Mouse (Mus musculus) cerebellum, postnatal 25 days (tissue): ENCODE measurements around the gene Lin7b.

ENCODE experiments used
- DNase-seq, 2 experiments: peaks; one replicate each; pipeline ENCODE4 v3.0.0; 2021; ENCODE audit warnings: mixed read lengths in 2 of 2

Gene Lin7b

DNA sequence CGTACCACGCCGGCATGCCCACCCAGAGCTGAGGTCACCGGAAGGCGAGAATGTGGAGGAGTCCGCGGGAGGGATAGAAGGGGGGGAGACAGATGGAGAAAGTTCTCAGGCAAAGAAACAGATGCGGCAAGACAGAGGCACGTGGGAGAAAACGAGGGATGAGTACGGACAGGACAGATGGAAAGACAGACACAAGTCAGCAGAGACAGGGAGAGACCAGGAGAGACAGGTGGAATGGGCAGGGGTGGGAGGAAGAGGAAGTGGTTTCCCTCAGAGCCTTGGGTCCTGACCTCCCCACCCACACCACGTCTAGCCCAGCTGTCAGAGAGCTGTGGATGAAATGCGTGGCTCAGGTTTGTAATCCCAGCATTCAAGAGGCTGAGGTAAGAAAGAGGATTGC lies 23.5 kb downstream of the Lin7b start:
- no peak for DNase-seq

DNA sequence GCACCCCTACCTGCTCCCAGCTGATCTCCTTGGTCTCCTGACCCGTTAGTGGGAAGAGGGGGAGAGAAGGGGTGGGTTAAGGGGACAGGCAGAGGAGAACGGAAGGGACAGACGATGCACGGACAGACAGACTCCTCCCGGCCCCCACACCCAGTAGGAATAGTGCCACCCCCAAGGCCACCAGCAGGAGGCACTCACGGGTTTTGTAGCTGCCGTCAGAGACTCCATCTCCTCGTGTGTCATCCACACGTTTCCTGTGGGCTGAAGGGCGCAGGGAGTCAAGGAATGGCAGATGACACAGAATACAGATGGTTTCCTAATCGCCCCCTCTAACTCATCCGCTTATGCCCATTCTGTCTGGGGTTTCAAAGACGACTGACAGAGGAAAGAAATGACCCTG lies 26.8 kb downstream of the Lin7b start:
- peak in 1 of 2 experiments; percentile 43 for DNase-seq

DNA sequence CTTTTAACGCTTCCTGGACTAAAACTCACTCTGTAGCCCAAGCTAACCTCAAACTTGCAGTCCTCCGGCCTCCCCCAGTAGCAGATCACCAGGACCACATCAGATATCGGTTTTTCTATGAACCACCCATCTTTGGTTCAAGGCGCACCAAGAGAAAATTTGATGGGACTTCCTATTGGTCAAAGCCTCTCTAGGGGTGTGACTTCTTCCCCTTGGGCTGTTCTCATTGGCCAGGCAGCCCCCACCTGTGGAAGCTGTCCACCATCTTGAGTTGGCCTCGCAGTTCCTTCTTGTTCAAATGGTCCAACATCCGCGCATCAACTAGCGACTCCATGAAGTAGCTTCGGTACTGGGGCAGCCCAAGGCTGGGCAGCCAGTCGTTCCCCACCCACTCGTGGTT lies 28.3 kb downstream of the Lin7b start:
- no peak for DNase-seq

DNA sequence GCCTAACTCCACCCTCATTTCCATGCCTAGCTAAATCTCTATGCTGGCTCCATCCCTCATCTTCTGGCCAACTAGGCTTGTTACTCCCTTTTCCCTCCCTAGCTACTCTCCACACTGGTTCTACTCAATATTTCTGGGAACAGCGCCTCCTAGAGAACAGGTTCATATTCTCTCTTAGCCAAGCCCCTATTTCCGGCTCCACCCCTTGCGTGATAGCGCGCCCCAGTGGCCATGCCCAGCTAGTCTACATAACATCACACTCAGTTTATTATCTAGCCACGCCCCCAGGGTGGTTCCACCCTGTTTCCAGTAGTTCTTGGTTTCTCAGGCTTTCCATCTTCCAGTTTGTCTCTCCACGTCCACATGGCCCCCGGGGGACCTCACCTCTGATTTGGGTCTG lies 29.1 kb downstream of the Lin7b start:
- DNase-seq, result peak; percentile 63 to 81

DNA sequence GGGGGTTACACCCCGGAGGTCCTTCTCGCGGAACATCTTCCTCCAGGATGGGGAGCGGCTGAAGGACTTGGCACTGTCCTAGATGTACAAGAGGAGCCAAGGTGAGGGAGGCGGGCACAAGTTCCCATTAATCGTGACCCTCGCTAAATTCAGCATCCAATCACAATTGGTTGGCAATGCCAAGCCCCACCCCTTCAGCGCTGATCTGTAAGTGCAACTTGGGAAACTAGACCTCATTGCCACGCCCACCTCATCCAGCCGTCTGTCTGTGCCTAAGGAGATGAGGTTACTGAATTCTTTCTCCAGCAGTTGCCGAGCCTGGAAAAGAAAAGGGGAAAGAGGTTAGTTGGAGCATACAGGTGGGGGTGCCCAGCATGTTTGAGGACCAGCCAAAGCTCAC lies 29.7 kb downstream of the Lin7b start:
- peak in 1 of 2 experiments; percentile 43 for DNase-seq

- no peak for DNase-seq
Measured at GRCm38 (mm10) chr7:45340066-45340442, 30.3 kb downstream of the Lin7b start.

DNA sequence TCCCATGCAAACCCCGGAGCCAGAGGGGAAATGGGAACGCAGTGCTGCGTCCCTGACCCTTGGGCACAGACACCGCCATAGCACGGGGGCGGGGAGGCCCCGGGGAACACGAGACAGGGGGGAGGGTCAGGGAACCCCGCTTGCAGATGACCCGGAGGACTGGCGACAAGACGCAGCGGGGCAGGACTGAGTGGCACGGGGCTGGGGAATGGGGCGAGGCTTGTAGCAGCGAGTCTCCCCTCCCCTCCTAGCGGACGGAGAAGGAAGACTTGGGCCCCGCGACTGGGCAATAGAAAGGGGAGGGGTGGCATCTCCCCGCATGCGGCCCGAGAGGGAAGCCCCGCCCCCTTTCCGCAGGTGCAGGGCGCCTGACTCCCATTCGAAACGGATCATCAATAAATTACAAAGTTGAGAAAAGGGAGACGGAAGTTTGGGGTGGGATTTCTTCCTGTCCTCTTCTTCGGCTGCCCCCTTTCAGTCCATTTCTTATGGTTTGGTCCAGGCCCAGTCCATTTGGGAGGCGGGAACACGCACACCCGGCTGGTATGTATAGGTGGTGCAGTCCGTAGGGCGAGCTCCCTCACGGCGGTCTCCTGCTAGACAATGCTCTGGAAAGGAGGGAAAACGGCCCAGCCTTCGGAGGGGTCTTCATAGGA lies 30.8 kb downstream of the Lin7b start:
- DNase-seq, result peak; percentile 75 to 77

GRCm38 (mm10) chr7:45338161-45338911 lies 32.0 kb downstream of the Lin7b start:
- DNase-seq, result peak in 1 of 2 experiments; percentile 57

DNA sequence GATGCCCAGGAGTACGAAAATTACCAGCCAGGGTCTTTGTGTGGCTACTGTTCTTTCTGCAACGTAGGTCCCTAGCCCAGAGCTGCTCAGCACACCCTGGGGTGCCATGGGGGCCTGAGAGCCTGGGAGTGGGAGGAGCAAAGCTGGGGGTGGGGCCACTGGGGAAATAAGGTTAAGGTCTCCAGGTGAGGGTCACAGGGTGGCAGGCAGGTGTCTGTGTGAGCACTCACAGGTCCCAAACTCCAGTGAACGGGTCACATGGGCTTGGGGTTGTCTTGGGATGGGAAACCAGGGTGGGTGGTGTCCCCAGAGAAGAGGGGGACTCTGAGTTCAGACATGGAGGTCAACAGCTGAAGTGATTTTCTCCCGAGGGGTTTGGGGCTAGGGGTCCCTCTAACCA lies 32.9 kb downstream of the Lin7b start:
- peak in 1 of 2 experiments; percentile 39 for DNase-seq

- DNase-seq, result no peak
Measured at GRCm38 (mm10) chr7:45336319-45336718, 34.1 kb downstream of the Lin7b start.

GRCm38 (mm10) chr7:45335056-45335455 lies 35.3 kb downstream of the Lin7b start, which contains the start of gene Hrc:
TSS of gene Hrc (plus strand) at chr7:45335290.
- no peak for DNase-seq

- no peak for DNase-seq
Measured at GRCm38 (mm10) chr7:45334605-45335004, 35.8 kb downstream of the Lin7b start.

DNA sequence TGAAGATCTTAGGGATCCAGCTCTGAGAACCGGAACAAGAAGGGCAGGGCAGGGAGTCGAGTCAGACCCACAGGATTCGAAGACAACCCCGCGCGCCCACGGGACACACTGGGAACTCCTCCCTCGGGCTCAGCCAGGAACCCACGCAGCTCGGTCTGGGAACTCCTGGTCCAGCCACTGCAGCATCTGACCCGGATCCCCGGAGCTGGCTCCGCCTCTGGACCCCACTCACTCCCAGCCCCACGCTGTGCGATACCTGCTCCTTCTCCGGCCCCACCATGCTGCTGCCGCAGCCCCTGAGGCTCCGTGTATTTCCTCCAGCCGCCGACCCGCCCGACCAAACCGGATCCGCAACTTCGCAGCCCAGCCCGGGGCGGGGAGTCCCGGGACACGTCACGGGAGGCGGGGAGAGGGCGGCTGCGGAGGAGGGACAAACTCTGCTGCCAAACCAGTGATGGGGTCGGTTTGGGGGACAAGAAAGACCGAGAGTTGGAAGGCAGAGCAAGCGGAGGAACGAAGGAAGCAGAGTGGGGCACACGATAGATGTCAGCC lies 36.9 kb downstream of the Lin7b start, which contains the start of gene Trpm4:
TSS of gene Trpm4 (minus strand) at position 350 of the 552 bp plus-strand sequence.
- DNase-seq, result peak; percentile 68 to 81

- DNase-seq, result peak in 1 of 2 experiments; percentile 44
Measured at GRCm38 (mm10) chr7:45332685-45333425, 37.5 kb downstream of the Lin7b start.

- no peak for DNase-seq
Measured at GRCm38 (mm10) chr7:45331502-45331901, 38.9 kb downstream of the Lin7b start.

GRCm38 (mm10) chr7:45328841-45329475 lies 41.4 kb downstream of the Lin7b start:
- no peak for DNase-seq

- DNase-seq, result no peak
Measured at GRCm38 (mm10) chr7:45325800-45326199, 44.6 kb downstream of the Lin7b start.

- no peak for DNase-seq
Measured at GRCm38 (mm10) chr7:45323069-45323468, 47.3 kb downstream of the Lin7b start.

GRCm38 (mm10) chr7:45322245-45322644 lies 48.1 kb downstream of the Lin7b start:
- DNase-seq, result no peak
